Mouse (Mus musculus) megakaryocyte progenitor cell, adult 5-6 weeks (primary cell): ENCODE data around the gene Pate1. TPM values are rescaled to one million over a fixed set of nuclear protein-coding genes. Genes with fewer than 3 reads are reported as not detected.

Experiments
- ATAC-seq: replicated peaks from 2 replicates; pipeline ENCODE4 v1.8.0; 2016; ENCODE audit warnings: mild to moderate bottlenecking, moderate TSS enrichment, inconsistent platforms; ENCODE audit not compliant: poor library complexity
- total RNA-seq, 2 experiments: library from RNA; stranded (forward) in 1 of 2; stranded (reverse) in 1 of 2; fragments of 157-497, 149-512 nt in 1 of 2; fragments of 200-1000 nt in 1 of 2; gene quantifications; 2 replicates each; pipeline versions ENCODE4 v1.2.3 to v1.2.4; 2015 to 2017

Gene Pate1
- total RNA-seq (2015) (not detected in 2 replicates), total RNA-seq (2017) (not detected in 2 replicates)

DNA sequence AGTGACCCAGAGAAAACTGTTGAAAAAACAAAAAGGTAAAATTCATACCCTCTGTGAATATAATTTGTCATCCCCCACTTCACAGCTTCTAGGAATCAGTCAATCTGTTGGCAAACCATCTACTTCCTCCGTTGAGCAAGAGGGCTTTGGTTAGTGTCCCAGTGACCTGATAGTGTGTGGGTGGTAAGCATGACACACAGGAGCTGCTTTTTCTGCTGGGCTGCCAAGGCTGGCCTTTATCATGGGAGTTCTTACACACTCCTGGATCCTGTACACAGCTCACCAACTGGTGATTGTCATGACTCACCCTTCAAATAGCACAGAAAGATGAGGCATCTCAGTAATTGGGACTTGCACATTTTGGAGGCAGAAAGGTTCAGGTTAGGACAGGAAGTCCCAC lies at the start of gene Pate1:
TSS of gene Pate1 (minus strand) at position 378 of the 400 bp plus-strand sequence.
- no peak for ATAC-seq

DNA sequence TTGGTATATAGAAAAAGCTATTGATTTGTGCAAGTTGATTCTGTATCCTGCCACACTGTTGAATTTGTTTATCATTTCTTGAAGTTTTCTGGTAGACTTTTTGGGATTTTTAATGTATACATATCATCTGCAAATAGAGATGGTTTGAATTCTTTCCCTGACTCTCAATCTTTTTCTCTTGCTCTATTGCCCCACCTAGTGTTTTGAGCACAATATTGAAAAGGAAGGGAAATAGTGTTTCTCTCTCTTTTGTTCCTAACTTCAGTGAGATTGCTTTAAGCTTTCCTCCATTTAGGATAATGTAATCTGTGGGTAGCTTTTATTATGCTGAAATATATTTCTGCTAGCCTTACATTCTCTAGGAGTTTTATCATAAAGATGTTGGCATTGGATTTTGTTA lies 20.1 kb upstream of the Pate1 start:
- no peak for ATAC-seq

DNA sequence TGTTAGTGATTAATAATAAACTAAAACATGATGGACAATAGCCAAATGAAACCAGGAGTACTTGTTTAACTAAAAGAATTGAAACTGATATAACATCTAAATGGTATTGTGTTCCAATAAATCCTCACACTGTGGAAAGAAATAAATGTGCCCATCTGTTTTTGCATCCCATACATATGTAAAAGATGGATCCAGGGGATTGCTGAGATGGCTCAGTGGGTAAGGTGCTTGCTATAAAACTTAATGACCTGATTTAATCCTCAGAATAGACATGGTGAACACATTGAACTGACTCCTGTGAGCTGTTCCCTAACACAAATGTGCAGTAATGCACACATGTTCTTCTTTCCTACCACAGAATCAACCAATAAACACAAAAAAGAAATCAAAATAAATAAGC lies 4.7 kb upstream of the Pate1 start:
- no peak for ATAC-seq

DNA sequence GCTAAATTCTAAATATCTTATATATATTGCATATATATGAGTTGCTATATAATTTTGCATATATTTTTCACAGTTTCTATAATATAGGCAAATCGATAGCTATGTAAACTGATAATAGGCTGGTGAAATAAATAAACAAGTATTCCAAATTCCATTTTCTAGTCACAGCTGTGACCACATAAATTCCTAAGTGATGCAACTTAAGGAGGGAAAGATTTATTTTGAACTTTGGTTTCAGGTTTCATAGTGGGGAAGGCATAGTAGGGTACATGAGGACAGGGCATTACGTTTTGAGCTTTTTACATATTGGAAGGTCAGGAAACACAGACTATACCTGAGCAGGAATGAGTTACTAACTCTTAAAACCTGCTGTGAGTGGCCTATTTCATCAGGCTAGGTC lies 13.6 kb downstream of the Pate1 start:
- ATAC-seq: no peak

DNA sequence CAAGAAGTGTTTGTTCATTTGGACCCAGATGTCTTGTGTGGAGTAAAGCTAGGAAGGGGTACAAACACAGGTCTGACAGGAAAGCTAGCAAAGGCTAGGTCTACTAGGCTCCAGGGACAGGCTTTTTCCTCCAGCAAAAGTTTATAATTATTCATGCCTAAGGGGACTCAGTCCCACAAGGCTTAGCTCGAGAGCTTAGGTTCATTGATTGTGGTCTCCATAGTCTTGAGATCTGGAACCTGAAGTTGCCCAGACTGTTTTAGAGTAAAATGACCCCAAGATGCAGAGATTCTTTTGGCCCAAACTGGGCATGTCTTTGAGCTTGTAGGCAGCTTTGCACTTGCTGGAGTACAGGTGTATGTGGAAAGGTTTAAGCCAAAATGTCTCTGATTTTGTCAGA lies 39.1 kb downstream of the Pate1 start, which contains the start of gene Pate3:
TSS of gene Pate3 (minus strand) at position 101 of the 400 bp plus-strand sequence.
- no peak for ATAC-seq

Other genes starting within 250 kb of the Pate1 start
- gene Gm1113, start 169.1 kb downstream of the Pate1 start, total RNA-seq (2015): not detected in 2 replicates
- gene Gm1113, start 169.1 kb downstream of the Pate1 start, total RNA-seq (2017): not detected in 2 replicates
- gene Ddx25, start 128.9 kb downstream of the Pate1 start, total RNA-seq (2015): 0.05 TPM in 1 of 2 replicates, not detected in the other
- gene Ddx25, start 128.9 kb downstream of the Pate1 start, total RNA-seq (2017): 0.03 TPM in 1 of 2 replicates, not detected in the other
- gene Pus3, start 128.8 kb downstream of the Pate1 start, total RNA-seq (2015): 25.5 and 28.8 TPM in 2 replicates
- gene Pus3, start 128.8 kb downstream of the Pate1 start, total RNA-seq (2017): 22.3 and 23.7 TPM in 2 replicates
- 0.57 TPM in 1 of 2 replicates, not detected in the other for gene Pate2, start 117.1 kb downstream of the Pate1 start, total RNA-seq (2015)
- gene Pate2, start 117.1 kb downstream of the Pate1 start, total RNA-seq (2017): 0.54 TPM in 1 of 2 replicates, not detected in the other
- 9.7 and 12.6 TPM in 2 replicates for gene Hyls1, start 117.0 kb downstream of the Pate1 start, total RNA-seq (2015)
- gene Hyls1, start 117.0 kb downstream of the Pate1 start, total RNA-seq (2017): 12.7 and 14.1 TPM in 2 replicates
- gene Pate4, start 75.4 kb downstream of the Pate1 start, total RNA-seq (2015): not detected in 2 replicates
- gene Pate4, start 75.4 kb downstream of the Pate1 start, total RNA-seq (2017): not detected in 2 replicates
- gene Pate3, start 39.2 kb downstream of the Pate1 start, total RNA-seq (2015): not detected in 2 replicates
- gene Pate3, start 39.2 kb downstream of the Pate1 start, total RNA-seq (2017): not detected in 2 replicates
- not detected in 2 replicates for gene Gm17677, start 53.7 kb upstream of the Pate1 start, total RNA-seq (2015)
- not detected in 2 replicates for gene Gm17677, start 53.7 kb upstream of the Pate1 start, total RNA-seq (2017)
- gene Gm17727, start 90.7 kb upstream of the Pate1 start, total RNA-seq (2015): not detected in 2 replicates
- not detected in 2 replicates for gene Gm17727, start 90.7 kb upstream of the Pate1 start, total RNA-seq (2017)
- gene Gm27235, start 102.7 kb upstream of the Pate1 start, total RNA-seq (2015): not detected in 2 replicates
- gene Gm27235, start 102.7 kb upstream of the Pate1 start, total RNA-seq (2017): not detected in 2 replicates
- not detected in 2 replicates for gene D730048I06Rik, start 102.7 kb upstream of the Pate1 start, total RNA-seq (2015)
- not detected in 2 replicates for gene D730048I06Rik, start 102.7 kb upstream of the Pate1 start, total RNA-seq (2017)
- gene 9230110F15Rik, start 156.8 kb upstream of the Pate1 start, total RNA-seq (2015): not detected in 2 replicates
- gene 9230110F15Rik, start 156.8 kb upstream of the Pate1 start, total RNA-seq (2017): not detected in 2 replicates
- gene 9230113P08Rik, start 221.0 kb upstream of the Pate1 start, total RNA-seq (2015): not detected in 2 replicates
- not detected in 2 replicates for gene 9230113P08Rik, start 221.0 kb upstream of the Pate1 start, total RNA-seq (2017)